Mouse (Mus musculus) thymus, postnatal 4 days (tissue): Measurements from ENCODE around the gene Nme8.
A peak's percentile ranks its signal among the peaks of the same experiment; 100 is the strongest.

ENCODE experiments used
- DNase-seq: peaks from one replicate; pipeline ENCODE4 v3.0.0; 2021

Nme8 gene

GRCm38 (mm10) chr13:19640203-19640851 is 57.3 kb downstream of the Nme8 start:
- DNase-seq = no peak

GRCm38 (mm10) chr13:19636131-19636530 is 61.5 kb downstream of the Nme8 start:
- DNase-seq = no peak

- DNase-seq = no peak
Observed at GRCm38 (mm10) chr13:19630768-19631709, 66.6 kb downstream of the Nme8 start.

GRCm38 (mm10) chr13:19626473-19626872 is 71.1 kb downstream of the Nme8 start:
- no peak for DNase-seq

- no peak for DNase-seq
Observed at GRCm38 (mm10) chr13:19624632-19625320, 72.8 kb downstream of the Nme8 start.

- DNase-seq = peak; percentile 12
Observed at GRCm38 (mm10) chr13:19623228-19623905, 74.2 kb downstream of the Nme8 start.

- peak; percentile 21 for DNase-seq
Observed at GRCm38 (mm10) chr13:19622573-19623227, 74.9 kb downstream of the Nme8 start, which contains the start of gene Sfrp4. Gene Sfrp4, plus strand, starts transcription at chr13:19623104.

GRCm38 (mm10) chr13:19619216-19619927 is 78.2 kb downstream of the Nme8 start, which contains the start of gene Epdr1:
Gene Epdr1, minus strand, starts transcription at chr13:19619927.
- peak; percentile 71 for DNase-seq

GRCm38 (mm10) chr13:19618841-19619215 is 78.8 kb downstream of the Nme8 start:
- DNase-seq = no peak

GRCm38 (mm10) chr13:19618081-19618480 is 79.5 kb downstream of the Nme8 start:
- no peak for DNase-seq

GRCm38 (mm10) chr13:19614311-19614710 is 83.3 kb downstream of the Nme8 start:
- no peak for DNase-seq

GRCm38 (mm10) chr13:19613426-19613825 is 84.2 kb downstream of the Nme8 start:
- DNase-seq = no peak

- no peak for DNase-seq
Observed at GRCm38 (mm10) chr13:19612963-19613362, 84.6 kb downstream of the Nme8 start.

- no peak for DNase-seq
Observed at GRCm38 (mm10) chr13:19612348-19612747, 85.2 kb downstream of the Nme8 start.

- no peak for DNase-seq
Observed at GRCm38 (mm10) chr13:19608120-19608519, 89.5 kb downstream of the Nme8 start.

- DNase-seq = no peak
Observed at GRCm38 (mm10) chr13:19604916-19605315, 92.7 kb downstream of the Nme8 start.

GRCm38 (mm10) chr13:19603719-19604118 is 93.9 kb downstream of the Nme8 start:
- no peak for DNase-seq

- no peak for DNase-seq
Observed at GRCm38 (mm10) chr13:19602531-19602930, 95.1 kb downstream of the Nme8 start.

- DNase-seq = no peak
Observed at GRCm38 (mm10) chr13:19599242-19599641, 98.4 kb downstream of the Nme8 start.

- DNase-seq = no peak
Observed at GRCm38 (mm10) chr13:19595141-19595540, 102.5 kb downstream of the Nme8 start.
